Mouse (Mus musculus): ENCODE measurements around the gene Cdca5. TPM values are rescaled to one million over a fixed set of nuclear protein-coding genes. Genes with fewer than 3 reads are reported as not detected.

Cdca5 gene
- polyA plus RNA-seq, 1 experiment, result 15.7 TPM

- WGBS, result 44% methylated on average over 5 of the region's 5 CpGs
- DNase-seq (ENCODE audit: low read depth, low spot score), result no peak
These were observed 25.8 kb upstream of the Cdca5 start for GRCm38 (mm10) chr19:6058966-6059365.

DNA sequence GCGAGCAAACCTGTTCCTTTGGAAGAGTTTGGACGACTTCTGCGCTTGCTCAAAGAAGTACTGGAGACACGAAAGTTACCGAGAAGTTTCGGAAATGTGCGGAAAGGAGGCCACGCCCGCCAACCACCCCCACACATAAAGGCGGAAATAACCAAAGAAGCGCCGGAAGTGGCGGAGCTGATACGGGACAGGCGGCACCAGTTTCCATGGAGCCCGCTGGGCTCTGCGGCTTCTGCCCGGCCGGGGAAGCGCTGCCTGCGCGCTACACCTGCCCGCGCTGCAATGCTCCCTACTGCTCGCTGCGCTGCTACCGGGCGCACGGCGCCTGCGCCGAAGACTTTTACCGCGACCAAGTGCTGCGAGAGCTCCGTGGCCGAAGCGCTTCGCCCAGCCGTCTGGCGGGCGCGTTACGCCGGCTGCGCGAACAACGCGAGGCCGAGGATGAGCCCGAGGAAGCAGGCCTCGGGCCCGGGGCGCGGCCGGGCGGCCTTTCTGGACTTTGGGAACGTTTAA, 23.7 kb upstream of the Cdca5 start, which contains the start of gene Znhit2:
Gene Znhit2, plus strand, starts transcription at position 172 of the 513 bp plus-strand sequence.
- WGBS, result under 1% methylated on average over 58 of the region's 58 CpGs

DNA sequence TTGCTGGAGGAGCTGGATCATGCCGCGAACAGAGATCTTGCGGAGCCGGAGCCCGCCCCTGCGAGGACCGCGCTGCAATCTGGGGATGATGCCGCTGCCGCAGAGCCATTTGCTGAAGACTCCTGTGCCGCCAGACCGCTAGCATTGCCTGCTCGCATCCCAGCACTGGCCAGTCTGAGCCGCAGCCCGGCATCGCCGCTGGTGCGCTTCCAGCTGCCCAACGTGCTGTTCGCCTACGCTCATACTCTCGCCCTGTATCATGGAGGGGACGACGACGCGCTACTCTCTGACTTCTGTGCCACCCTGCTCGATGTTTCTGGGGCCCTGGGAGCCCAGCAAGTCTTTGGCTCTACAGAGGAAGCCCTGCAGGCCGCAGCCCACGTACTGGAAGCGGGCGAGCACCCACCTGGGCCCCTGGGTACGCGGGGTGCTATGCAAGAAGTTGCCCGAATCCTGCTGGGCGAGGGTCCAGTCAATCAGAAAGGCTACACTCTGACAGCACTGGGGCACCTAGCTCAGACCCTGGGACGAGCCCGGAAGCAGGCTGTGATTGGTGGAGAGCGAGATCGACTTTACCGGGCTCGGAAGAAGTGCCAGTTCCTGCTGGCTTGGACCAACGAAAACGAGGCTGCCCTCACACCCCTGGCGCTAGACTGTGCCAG, 23.0 kb upstream of the Cdca5 start:
- under 1% methylated on average over 44 of the region's 44 CpGs for whole genome bisulfite sequencing
- DNase-seq (ENCODE audit: low read depth, low spot score), result peak; percentile 47

More for the DNA sequence above, 23.7 kb upstream of the Cdca5 start, which contains the start of gene Znhit2:
- peak; percentile 82 for DNase-seq (ENCODE audit: low read depth, low spot score)

DNA sequence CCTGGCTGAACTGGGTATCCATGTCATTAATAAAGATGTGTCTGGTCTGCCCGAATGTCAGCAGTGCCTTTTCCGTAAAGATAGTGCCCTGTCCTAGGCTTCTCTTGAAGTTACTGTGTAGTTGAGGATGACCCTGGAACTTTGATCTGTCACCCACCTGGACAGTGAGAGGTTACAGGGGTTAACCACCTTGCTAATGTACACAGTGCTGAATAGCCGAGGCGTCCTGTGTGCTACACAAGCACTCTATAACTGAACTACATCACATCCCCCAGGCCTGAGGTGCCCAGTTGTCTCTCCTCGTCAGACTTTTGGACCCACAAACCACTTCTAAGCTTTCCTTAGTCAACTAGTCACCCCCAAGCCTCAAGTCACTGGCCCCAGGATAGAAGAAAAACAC, 22.4 kb upstream of the Cdca5 start:
- no peak for DNase-seq (ENCODE audit: low read depth, low spot score)
- WGBS, result 23% methylated on average over 5 of the region's 5 CpGs

- WGBS, result 94% methylated on average over 6 of the region's 6 CpGs
These were observed 21.7 kb upstream of the Cdca5 start for GRCm38 (mm10) chr19:6063081-6063480.

GRCm38 (mm10) chr19:6066571-6066970, 18.2 kb upstream of the Cdca5 start:
- no peak for DNase-seq (ENCODE audit: low read depth, low spot score)
- WGBS, result 24% methylated on average over 5 of the region's 5 CpGs

More at GRCm38 (mm10) chr19:6063081-6063480, 21.7 kb upstream of the Cdca5 start:
- no peak for DNase-seq (ENCODE audit: low read depth, low spot score)

GRCm38 (mm10) chr19:6067011-6067723, 17.6 kb upstream of the Cdca5 start:
- DNase-seq (ENCODE audit: low read depth, low spot score), result peak; percentile 62
- under 1% methylated on average over 30 of the region's 30 CpGs for WGBS

- peak; percentile 80 for DNase-seq (ENCODE audit: low read depth, low spot score)
- WGBS, result 3% methylated on average over 33 of the region's 33 CpGs
These were observed 16.9 kb upstream of the Cdca5 start, which contains the start of gene Tm7sf2 for GRCm38 (mm10) chr19:6067724-6068415. Tm7sf2 (minus strand) TSS chr19:6068373.

- DNase-seq (ENCODE audit: low read depth, low spot score), result no peak
These were observed 15.8 kb upstream of the Cdca5 start for GRCm38 (mm10) chr19:6068951-6069350.

DNA sequence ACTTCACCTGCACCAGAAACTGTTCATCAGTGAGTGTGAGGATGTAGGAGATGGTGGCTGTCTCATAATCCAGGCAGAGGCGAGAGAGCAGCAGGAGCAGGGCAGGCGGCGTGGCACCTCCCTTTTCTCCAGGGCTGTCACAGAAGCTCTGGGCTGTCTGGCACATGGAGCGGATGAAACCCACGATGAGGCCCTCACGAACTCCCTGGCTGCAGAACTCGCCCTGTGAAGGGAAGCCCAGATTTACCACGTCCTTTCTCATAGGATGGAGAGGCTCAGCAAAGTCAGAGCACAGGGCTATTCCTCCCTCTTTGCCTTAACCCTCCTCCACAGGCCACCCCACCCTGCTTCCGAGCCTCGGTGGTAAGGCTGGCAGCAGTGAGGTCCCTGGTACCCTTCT, 14.9 kb upstream of the Cdca5 start:
- 90% methylated on average over 10 of the region's 10 CpGs for WGBS

More at GRCm38 (mm10) chr19:6068951-6069350, 15.8 kb upstream of the Cdca5 start:
- WGBS, result 69% methylated on average over 4 of the region's 4 CpGs

GRCm38 (mm10) chr19:6070571-6071250, 14.1 kb upstream of the Cdca5 start:
- DNase-seq (ENCODE audit: low read depth, low spot score), result no peak
- WGBS, result 91% methylated on average over 31 of the region's 31 CpGs

More for the DNA sequence above, 14.9 kb upstream of the Cdca5 start:
- DNase-seq (ENCODE audit: low read depth, low spot score), result no peak

DNA sequence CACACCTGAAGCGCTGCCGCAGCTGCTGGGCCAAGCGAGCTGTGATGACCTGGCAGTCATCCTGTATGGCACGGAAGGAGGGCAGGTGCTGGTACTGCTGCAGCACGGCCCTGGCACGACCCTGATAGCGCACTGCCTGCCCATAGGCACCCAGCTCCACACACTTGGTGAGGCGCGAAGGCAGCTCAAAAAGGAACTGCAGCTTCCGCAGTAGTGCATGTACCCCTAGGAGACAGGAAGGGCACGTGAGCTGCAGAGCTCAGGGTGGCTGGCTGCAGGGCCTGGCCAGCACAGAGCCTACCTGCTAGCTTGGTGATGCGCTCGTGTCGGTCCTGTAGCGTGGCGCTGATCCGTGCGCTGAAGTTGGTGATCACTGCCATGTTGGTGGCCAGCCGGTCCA, 13.5 kb upstream of the Cdca5 start:
- DNase-seq (ENCODE audit: low read depth, low spot score), result no peak
- WGBS, result 92% methylated on average over 19 of the region's 19 CpGs

GRCm38 (mm10) chr19:6073889-6074288, 10.9 kb upstream of the Cdca5 start:
- 87% methylated on average over 5 of the region's 5 CpGs for WGBS
- DNase-seq (ENCODE audit: low read depth, low spot score), result no peak

DNA sequence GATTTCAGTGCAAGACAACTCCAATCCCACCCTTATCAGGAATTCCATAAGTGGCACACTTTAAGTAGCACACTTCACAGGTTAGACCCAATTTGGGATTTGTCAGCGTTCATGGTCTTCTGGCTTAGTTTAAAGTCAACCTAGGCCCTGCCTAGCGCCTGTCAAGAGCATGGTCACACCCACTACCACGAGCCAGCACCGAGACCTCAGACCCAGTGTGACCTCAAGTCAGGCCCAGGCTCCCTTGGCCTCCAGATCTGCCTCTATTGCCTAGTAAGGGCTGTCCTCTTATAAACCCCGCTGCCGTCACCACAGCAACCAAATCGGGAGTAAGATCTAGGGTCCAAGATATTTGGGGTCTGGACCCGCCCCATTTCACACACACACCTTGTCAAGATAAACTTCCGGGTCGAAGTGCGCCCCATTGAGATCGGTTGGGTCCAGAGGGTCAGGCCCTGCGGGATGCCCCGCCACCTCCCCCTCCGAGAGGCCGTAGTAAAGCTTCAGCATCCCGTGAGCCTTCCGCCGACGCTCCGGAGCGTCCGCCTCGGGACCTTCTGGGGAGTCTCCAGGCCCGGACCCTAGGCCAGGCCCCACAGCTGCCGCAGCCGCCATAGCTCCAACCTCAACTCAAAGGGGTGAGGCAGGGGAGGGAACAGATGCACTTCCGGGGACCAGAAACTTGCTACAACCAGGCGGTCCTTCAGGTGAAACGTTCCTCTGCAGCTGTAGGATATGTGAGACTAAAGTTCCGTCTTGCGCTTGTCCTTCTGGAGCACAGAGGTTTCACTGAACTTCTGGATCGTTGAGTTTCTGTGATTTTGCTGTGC, 8.0 kb upstream of the Cdca5 start, which contains the start of gene Vps51:
Gene Vps51, minus strand, starts transcription at position 668 of the 830 bp plus-strand sequence.
- DNase-seq (ENCODE audit: low read depth, low spot score), result peak; percentile 89
- under 1% methylated on average over 33 of the region's 33 CpGs for whole genome bisulfite sequencing

DNA sequence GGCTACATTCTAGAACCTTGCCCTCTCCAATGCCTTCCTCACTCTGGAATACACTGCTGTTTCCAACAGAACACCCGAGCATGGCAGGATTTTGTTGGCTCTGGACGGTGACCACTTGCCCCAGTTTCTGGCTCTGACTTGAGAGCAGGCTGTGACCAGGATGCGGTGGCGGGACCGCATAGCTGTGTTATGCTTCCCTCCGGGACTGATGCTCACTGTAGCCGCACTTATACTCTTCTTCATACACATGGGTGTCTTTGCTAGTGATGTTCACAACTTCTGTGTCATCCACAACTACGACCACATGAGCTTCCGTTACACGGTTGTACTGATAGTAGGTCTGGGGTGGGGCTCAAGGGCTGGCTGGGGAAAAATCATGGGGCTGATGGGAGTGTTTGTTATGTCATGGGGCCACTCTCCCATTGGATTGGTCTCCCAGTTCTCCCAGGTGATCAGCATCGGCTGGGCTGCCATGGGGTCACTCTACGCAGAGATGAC, 4.8 kb upstream of the Cdca5 start, which contains the start of gene Tmem262:
Gene Tmem262, plus strand, starts transcription at position 51 of the 498 bp plus-strand sequence.
- WGBS, result 89% methylated on average over 12 of the region's 12 CpGs
- DNase-seq (ENCODE audit: low read depth, low spot score), result no peak

DNA sequence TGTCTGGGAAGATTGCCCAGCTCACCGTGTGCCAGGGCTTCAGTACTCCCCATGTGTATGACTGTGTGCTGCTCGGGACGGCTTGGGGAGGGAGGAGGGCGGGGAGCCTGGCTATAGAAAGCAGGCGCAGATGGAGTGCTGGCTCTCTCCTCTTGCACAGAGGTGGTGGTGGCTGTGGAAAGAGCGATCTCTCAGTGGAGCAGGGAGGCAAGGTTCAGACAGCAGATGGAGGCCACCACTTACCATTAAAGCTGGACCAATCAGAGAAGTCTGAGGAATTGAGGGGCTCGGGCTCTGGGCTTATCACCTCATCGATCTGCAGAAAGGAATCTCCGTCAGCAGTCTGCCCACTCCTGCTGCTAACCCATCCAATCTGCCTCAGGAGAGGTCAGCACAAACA, 2.6 kb upstream of the Cdca5 start, which contains the start of gene Gm28374:
Gene Gm28374, minus strand, starts transcription at position 101 of the 400 bp plus-strand sequence.
- 87% methylated on average over 9 of the region's 9 CpGs for WGBS
- DNase-seq (ENCODE audit: low read depth, low spot score), result no peak

DNA sequence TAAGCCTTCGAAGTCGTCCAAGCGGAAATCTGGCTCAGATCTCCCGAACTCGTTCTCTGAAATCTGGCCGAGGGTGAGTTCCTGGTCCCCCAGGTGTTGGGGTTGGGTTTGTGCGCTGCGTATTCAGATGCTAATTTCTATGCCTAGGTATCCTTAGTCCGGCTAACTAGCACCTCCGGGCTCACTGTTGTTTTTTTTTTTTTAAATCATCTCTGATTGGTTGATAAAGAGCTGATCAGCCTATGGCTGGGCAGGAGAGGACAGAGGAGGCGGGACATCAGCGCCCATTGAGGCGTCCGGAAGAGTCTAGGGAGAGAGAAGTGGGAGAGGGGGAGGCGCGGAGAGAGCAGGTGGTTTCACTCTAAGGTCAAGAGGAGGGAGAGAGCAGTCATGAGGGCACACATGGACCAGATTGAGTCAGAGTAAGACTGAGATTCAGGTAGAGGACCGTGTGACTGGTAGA, 665 bp downstream of the Cdca5 start:
- peak; percentile 44 for DNase-seq (ENCODE audit: low read depth, low spot score)
- WGBS, result under 1% methylated on average over 17 of the region's 17 CpGs

DNA sequence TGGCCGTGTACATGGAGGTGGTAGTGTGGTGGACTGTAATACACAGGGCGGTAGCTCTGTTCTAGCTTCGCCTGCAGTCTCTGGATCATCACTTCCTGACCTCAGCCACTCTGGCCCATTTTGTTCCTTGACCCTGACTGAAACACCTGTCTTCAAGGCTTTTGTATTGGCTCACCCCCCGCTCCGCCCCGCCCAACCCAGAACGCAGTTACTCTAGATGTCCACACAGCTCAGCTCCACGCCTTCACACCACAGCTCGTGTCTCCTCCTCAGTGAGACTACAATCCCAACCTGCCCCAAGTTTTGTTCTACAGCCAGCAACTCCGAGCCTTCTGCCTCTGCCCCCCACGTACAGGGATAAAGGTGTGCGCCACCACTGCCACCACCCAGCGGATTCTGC, 4.1 kb downstream of the Cdca5 start:
- no peak for DNase-seq (ENCODE audit: low read depth, low spot score)
- 71% methylated on average over 13 of the region's 13 CpGs for WGBS

Data from large intestine, adult 2 months (tissue).